ENCODE assay signal across 16 mouse cellular contexts in genomic region chr9:117169196-117169595, GRCm38 (mm10).
"Had no signal": no experiment of that assay in that cellular context is flagged by ENCODE, and none has a peak within 500 bp of the region (broad histone marks: within the 10 kb centered on the region; RNA-seq: fewer than 3 reads in every experiment).

No protein-coding gene starts in this region.

- ATAC-seq: hindbrain, embryonic 16.5 days; inflammation-experienced regulatory T-cells, adult 6 months; intestine, embryonic 15.5 days; intestine, postnatal 0 days; liver, postnatal 0 days had no signal

- DNase-seq: gastrocnemius, postnatal 10 days; gastrocnemius, postnatal 25 days; heart, postnatal 10 days; heart, postnatal 4 days; kidney, adult 18-20 months; kidney, adult 8-10 months; kidney, postnatal 10 days; kidney, postnatal 25 days; kidney, postnatal 4 days; liver; liver, embryonic 13.5 days; liver, postnatal 0 days had no signal
